Mouse (Mus musculus) heart, embryonic 12.5 days (tissue): ENCODE results near the gene Pds5b. TPM values are rescaled to one million over a fixed set of nuclear protein-coding genes. Genes with fewer than 3 reads are reported as not detected.
A peak's percentile ranks its signal among the peaks of the same experiment; 100 is the strongest.
"Not testable (repeated sequence)": the region's sequence is repeated elsewhere in the genome, so short reads cannot be mapped to it uniquely, and the experiment has no call there.

Source experiments
- ATAC-seq: fragments of 200-750 bp; cut with Nextera tagmentation; 2 replicates; pipeline ENCODE4 v1.8.0; 2017; ENCODE audit warnings: moderate TSS enrichment, moderate library complexity; ENCODE audit not compliant: insufficient number of reproducible peaks, low FRiP score
- H3K27ac ChIP-seq: fragments of 300-500 bp; sonication (generic); 2 replicates; pipeline ENCODE4 v1.5.1; 2016; ENCODE audit warnings: mild to moderate bottlenecking, moderate library complexity; ENCODE audit not compliant: poor library complexity, severe bottlenecking
- H3K27me3 ChIP-seq: fragments of 300-500 bp; sonication (generic); replicated peaks from 2 replicates; pipeline ENCODE4 v1.6.1; 2016; ENCODE audit warnings: mild to moderate bottlenecking, moderate library complexity
- H3K36me3 ChIP-seq: fragments of 300-500 bp; sonication (generic); 2 replicates; pipeline ENCODE4 v1.6.1; 2016; ENCODE audit warnings: mild to moderate bottlenecking, moderate library complexity
- H3K4me1 ChIP-seq: fragments of 300-500 bp; sonication (generic); replicated peaks from 2 replicates; pipeline ENCODE4 v1.6.1; 2016; ENCODE audit warnings: mild to moderate bottlenecking
- H3K4me2 ChIP-seq: fragments of 300-500 bp; sonication (generic); 2 replicates; pipeline ENCODE4 v1.6.1; 2016; ENCODE audit warnings: mild to moderate bottlenecking, moderate library complexity
- H3K4me3 ChIP-seq: fragments of 300-500 bp; sonication (generic); 2 replicates; pipeline ENCODE4 v1.5.1; 2016; ENCODE audit warnings: mild to moderate bottlenecking
- H3K9ac ChIP-seq: fragments of 300-500 bp; sonication (generic); 2 replicates; pipeline ENCODE4 v1.6.1; 2016; ENCODE audit warnings: mild to moderate bottlenecking, moderate library complexity
- H3K9me3 ChIP-seq: fragments of 300-500 bp; sonication (generic); replicated peaks from 2 replicates; pipeline ENCODE4 v1.6.1; 2016; ENCODE audit warnings: mild to moderate bottlenecking, moderate library complexity
- WGBS: fragments of 180-500 bp; shearing (Covaris S2); methylation state at CpG from one replicate; pipeline ENCODE4 v1.1.7; 2016; 5-methylcytosine and 5-hydroxymethylcytosine counted together
- polyA plus RNA-seq: library from polyadenylated mRNA; unstranded; fragments of >200 nt; fragmentation: Nextera tagmentation; extraction: Ambion mirVana; gene quantifications from 2 replicates; pipeline ENCODE4 v1.2.1, GENCODE M21; 2016

Pds5b gene
- polyA plus RNA-seq, 1 experiment from 2014 or later: 25.6 TPM

GRCm38 (mm10) chr5:150822781-150823180 is 149.2 kb downstream of the Pds5b start:
- no peak for ATAC-seq
- H3K4me3 ChIP-seq: no peak overlapping the region
- 75% methylated on average over 6 of the region's 6 CpGs for WGBS
- peaks cover 10% of the 10 kb centered on the region for H3K36me3 ChIP-seq
- no peak overlapping the region for H3K9ac ChIP-seq
- H3K27ac ChIP-seq: no peak overlapping the region
- H3K9me3 ChIP-seq: peaks cover 14% of the 10 kb centered on the region
- H3K27me3 ChIP-seq: no peaks in the 10 kb centered on the region
- no peak overlapping the region for H3K4me2 ChIP-seq
- H3K4me1 ChIP-seq: no peaks in the 10 kb centered on the region

- Histone ChIP-seq H3K27me3 (no peaks in the 10 kb centered on the region), H3K9me3 (peaks cover 14% of the 10 kb centered on the region), H3K4me3 (no peak overlapping the region), H3K4me1 (no peaks in the 10 kb centered on the region), H3K9ac (no peak overlapping the region), H3K36me3 (peaks cover 10% of the 10 kb centered on the region), H3K4me2 (no peak overlapping the region), H3K27ac (no peak overlapping the region)
- no peak for ATAC-seq
- 69% methylated on average over 3 of the region's 3 CpGs for WGBS
Measured at GRCm38 (mm10) chr5:150823361-150823760, 149.8 kb downstream of the Pds5b start.

- Histone ChIP-seq H3K4me1 (peaks cover 26% of the 10 kb centered on the region), H3K9me3 (peaks cover 14% of the 10 kb centered on the region), H3K27me3 (no peaks in the 10 kb centered on the region), H3K4me2 (peak overlapping the region; percentile 33), H3K4me3 (no peak overlapping the region), H3K9ac (no peak overlapping the region), H3K36me3 (peaks cover 10% of the 10 kb centered on the region), H3K27ac (peak overlapping the region; percentile 50)
- 24% methylated on average over 5 of the region's 5 CpGs for WGBS
- ATAC-seq: peak; percentile 82
Measured at GRCm38 (mm10) chr5:150829499-150829898, 156.0 kb downstream of the Pds5b start.

GRCm38 (mm10) chr5:150830718-150831117 is 157.2 kb downstream of the Pds5b start:
- 61% methylated on average over 9 of the region's 9 CpGs for WGBS
- H3K27ac ChIP-seq: no peak overlapping the region

GRCm38 (mm10) chr5:150836782-150837181 is 163.2 kb downstream of the Pds5b start:
- WGBS: 89% methylated on average over 8 of the region's 8 CpGs
- H3K4me2 ChIP-seq: no peak overlapping the region
- 0 out of 2 replicates have a peak, but pooled peaks cover 5% of the 10 kb centered on the region for H3K36me3 ChIP-seq
- no peak overlapping the region for H3K27ac ChIP-seq
- H3K27me3 ChIP-seq: no peaks in the 10 kb centered on the region
- H3K4me3 ChIP-seq: no peak overlapping the region
- no peak overlapping the region for H3K9ac ChIP-seq
- peaks cover 23% of the 10 kb centered on the region for H3K9me3 ChIP-seq
- H3K4me1 ChIP-seq: peaks cover 16% of the 10 kb centered on the region
- ATAC-seq: no peak

More at GRCm38 (mm10) chr5:150830718-150831117, 157.2 kb downstream of the Pds5b start:
- H3K4me3 ChIP-seq: no peak overlapping the region
- no peak for ATAC-seq
- H3K27me3 ChIP-seq: no peaks in the 10 kb centered on the region
- peaks cover 26% of the 10 kb centered on the region for H3K4me1 ChIP-seq
- H3K9ac ChIP-seq: no peak overlapping the region
- H3K9me3 ChIP-seq: peaks cover 5% of the 10 kb centered on the region
- H3K36me3 ChIP-seq: peaks cover 5% of the 10 kb centered on the region
- H3K4me2 ChIP-seq: no peak overlapping the region

GRCm38 (mm10) chr5:150839688-150840541 is 166.4 kb downstream of the Pds5b start:
- 41% methylated on average over 11 of the region's 11 CpGs for WGBS
- Histone ChIP-seq H3K4me3 (peak overlapping the region; percentile 19; the same call in 1 of the 2 replicates), H3K4me1 (peaks cover 16% of the 10 kb centered on the region), H3K9ac (no peak overlapping the region), H3K9me3 (peaks cover 23% of the 10 kb centered on the region), H3K27me3 (no peaks in the 10 kb centered on the region), H3K4me2 (peak overlapping the region; percentile 49), H3K36me3 (0 out of 2 replicates have a peak, but pooled peaks cover 5% of the 10 kb centered on the region), H3K27ac (peak overlapping the region; percentile 77)
- ATAC-seq: peak; percentile 89

GRCm38 (mm10) chr5:150840596-150840995 is 167.1 kb downstream of the Pds5b start:
- H3K36me3 ChIP-seq: 0 out of 2 replicates have a peak, but pooled peaks cover 5% of the 10 kb centered on the region
- H3K4me2 ChIP-seq: peak overlapping the region; percentile 49
- 0 out of 2 replicates have a peak overlapping the region, but pooled peaks have one; percentile 19 for H3K4me3 ChIP-seq
- H3K27me3 ChIP-seq: no peaks in the 10 kb centered on the region
- WGBS: 27% methylated on average over 11 of the region's 11 CpGs
- H3K4me1 ChIP-seq: peaks cover 16% of the 10 kb centered on the region
- peak overlapping the region; percentile 77 for H3K27ac ChIP-seq
- ATAC-seq: 0 out of 2 replicates have a peak, but pooled peaks have one; percentile 45
- H3K9me3 ChIP-seq: peaks cover 23% of the 10 kb centered on the region
- no peak overlapping the region for H3K9ac ChIP-seq

- Histone ChIP-seq H3K27ac (no peak overlapping the region), H3K4me1 (0 out of 2 replicates have a peak, but pooled peaks cover 4% of the 10 kb centered on the region), H3K4me2 (no peak overlapping the region), H3K36me3 (no peaks in the 10 kb centered on the region), H3K9ac (no peak overlapping the region), H3K4me3 (no peak overlapping the region), H3K27me3 (no peaks in the 10 kb centered on the region), H3K9me3 (no peaks in the 10 kb centered on the region)
- ATAC-seq: no peak
- WGBS: 95% methylated on average over 6 of the region's 6 CpGs
Measured at GRCm38 (mm10) chr5:150845961-150846360, 172.4 kb downstream of the Pds5b start.

GRCm38 (mm10) chr5:150850821-150851220 is 177.3 kb downstream of the Pds5b start:
- Histone ChIP-seq H3K4me1 (peaks cover 20% of the 10 kb centered on the region), H3K4me2 (no peak overlapping the region), H3K9me3 (no peaks in the 10 kb centered on the region), H3K9ac (no peak overlapping the region), H3K27ac (no peak overlapping the region), H3K27me3 (no peaks in the 10 kb centered on the region), H3K36me3 (no peaks in the 10 kb centered on the region), H3K4me3 (no peak overlapping the region)
- ATAC-seq: no peak
- WGBS: 28% methylated on average over 2 of the region's 2 CpGs

- not testable (repeated sequence) for H3K9me3 ChIP-seq, H3K36me3 ChIP-seq, H3K4me3 ChIP-seq, H3K9ac ChIP-seq, ATAC-seq, H3K27ac ChIP-seq, H3K27me3 ChIP-seq, H3K4me2 ChIP-seq
- H3K4me1 ChIP-seq: peaks cover 20% of the 10 kb centered on the region
- WGBS: 88% methylated on average over 2 of the region's 2 CpGs
Measured at GRCm38 (mm10) chr5:150852097-150852496, 178.6 kb downstream of the Pds5b start.

GRCm38 (mm10) chr5:150854506-150854905 is 181.0 kb downstream of the Pds5b start:
- H3K27ac ChIP-seq: peak overlapping the region; percentile 20
- 3% methylated on average over 1 of the region's 1 CpGs for whole genome bisulfite sequencing
- H3K27me3 ChIP-seq: no peaks in the 10 kb centered on the region
- no peak for ATAC-seq
- no peaks in the 10 kb centered on the region for H3K9me3 ChIP-seq
- H3K9ac ChIP-seq: no peak overlapping the region
- H3K36me3 ChIP-seq: no peaks in the 10 kb centered on the region
- H3K4me1 ChIP-seq: peaks cover 20% of the 10 kb centered on the region
- no peak overlapping the region for H3K4me3 ChIP-seq
- no peak overlapping the region for H3K4me2 ChIP-seq
